Mouse (Mus musculus) adrenal gland, adult (tissue): ENCODE measurements at regions not wholly inside any gene's neighbourhood (a gene's known extent, or its start where the extent isn't known, plus 50 kb on each side); places are given as distances from the start of the nearest gene placed in this dataset.
"Not testable (repeated sequence)": the region's sequence is repeated elsewhere in the genome, so short reads cannot be mapped to it uniquely, and the experiment has no call there.

Experiments used
- DNase-seq, 2 experiments: peaks; one replicate each; pipeline ENCODE4 v3.0.0; 2022 to 2023; ENCODE audit warnings: low spot score in 1 of 2; ENCODE audit not compliant: inconsistent age in 2 of 2

DNA sequence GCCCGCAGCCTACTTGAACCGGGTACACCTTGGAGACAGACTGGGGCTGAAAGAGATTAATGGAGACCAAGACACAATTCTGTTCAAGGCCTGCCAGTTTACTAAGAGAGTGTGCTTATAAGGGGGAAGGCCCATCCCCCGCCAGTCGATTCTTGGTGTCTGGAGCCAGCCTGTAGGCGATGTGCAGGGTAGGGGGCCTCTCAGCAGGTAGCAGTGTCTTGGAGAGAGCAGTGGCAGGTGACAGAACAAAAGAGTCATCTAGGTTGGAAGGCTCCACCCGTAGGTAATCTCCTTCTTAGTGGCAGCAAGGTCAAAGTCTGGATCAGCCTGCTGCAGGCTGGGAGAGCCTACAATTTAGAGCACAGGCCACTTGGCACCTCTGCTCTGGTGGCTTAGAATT lies 335.7 kb upstream of the Cwc22 start:
- not testable (repeated sequence) for DNase-seq

DNA sequence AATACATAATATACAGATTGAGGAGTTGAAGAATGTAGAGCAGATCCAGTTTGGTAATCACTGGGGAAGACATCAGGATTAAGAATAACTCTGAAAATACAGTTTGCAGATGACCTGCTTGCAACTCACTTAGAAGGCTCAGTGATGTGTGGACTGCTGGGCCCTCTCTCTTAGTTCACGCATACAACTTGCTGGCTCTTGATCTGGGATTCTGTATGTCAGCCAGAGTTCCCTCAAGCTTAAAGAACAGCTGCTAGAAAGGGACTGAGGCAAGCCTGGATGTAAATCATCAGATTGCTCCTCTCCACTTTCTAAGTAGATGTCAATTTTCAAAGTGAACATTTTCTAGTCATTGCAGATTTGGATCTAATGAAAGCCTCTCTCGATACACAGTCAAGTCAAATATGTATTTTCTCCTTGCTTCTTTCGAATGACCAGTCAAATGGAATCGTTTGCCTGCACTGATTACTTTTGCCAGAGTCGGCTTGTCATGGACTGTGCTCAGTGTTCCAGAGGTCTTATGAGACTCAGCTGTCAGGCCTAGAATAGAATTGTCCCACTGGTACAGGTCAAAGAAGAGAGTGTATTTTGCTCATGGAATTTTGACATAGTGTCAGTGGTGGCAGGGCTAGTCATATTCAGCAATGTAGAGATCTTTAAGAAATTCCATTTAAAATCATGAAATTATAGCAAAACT lies 334.2 kb upstream of the Cwc22 start:
- DNase-seq = no peak

DNA sequence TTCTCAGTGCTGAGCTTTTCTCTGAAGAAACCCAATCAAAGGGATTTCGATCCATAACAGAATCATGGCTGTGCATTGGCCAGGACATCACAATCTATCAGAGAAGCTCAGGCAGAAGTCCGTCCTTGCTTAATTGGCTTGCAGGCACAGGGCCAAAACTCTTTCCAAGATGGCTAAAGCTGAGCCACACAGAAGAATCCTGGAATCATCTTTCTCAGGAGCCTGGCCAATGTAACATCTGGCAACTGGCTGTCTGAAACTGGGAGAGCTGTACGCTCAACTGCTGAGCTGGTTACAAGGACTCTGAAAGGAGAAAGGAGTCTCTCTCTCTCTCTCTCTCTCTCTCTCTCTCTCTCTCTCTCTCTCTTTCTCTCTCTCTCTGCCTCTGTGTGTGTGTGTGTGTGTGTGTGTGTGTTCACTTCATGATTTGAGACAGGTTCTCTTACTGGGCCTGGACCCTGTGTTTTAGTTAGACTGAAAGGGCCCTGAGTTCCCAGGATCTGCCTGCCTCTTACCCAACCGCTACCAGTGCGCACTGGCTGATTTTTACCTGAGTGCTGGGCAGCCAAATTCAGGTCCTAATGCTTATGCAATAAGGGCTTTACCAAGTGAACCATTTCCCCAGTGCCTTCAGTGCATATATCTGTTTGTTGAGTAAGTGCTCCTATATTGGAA lies 333.3 kb upstream of the Cwc22 start:
- DNase-seq = peak in 1 of 2 experiments; percentile 28

DNA sequence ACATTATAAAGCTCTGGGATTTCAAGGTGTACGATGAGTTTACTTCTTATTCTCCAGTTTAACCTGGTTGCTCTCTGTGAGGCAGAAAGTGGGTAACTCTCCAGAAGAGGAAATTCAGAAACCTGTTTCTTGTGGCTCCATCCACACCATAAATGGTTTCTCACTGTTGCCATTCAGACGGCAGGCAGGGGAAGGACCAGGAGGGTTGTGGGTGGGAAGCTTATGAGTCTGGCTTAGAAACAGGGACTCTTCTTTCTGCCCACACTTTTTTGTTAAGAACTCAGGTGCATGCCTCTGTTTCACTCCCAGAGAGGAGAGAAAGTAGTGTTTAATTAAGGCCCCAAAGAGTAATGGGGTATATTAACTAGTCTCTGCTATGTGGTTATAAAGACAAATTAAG lies 332.5 kb upstream of the Cwc22 start:
- no peak for DNase-seq

DNA sequence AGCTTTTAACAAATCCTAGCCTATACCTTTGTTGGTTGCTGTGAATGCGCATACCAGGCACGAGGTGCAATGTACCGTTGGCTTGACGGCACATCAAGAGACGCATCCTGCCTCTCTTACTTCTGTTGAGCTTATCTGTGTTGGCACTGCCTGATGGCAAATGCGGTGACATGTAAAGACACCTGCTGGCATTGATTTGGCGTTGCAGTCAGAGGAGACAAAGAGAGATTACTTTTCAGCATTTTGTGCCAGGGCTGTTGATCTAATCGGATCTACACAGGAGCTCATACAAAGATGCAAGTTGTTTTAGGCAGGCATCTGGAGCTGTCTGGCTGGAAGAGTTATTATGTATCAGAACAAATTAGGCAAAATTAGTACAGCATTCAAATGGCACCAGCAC lies 331.5 kb upstream of the Cwc22 start:
- DNase-seq = no peak

DNA sequence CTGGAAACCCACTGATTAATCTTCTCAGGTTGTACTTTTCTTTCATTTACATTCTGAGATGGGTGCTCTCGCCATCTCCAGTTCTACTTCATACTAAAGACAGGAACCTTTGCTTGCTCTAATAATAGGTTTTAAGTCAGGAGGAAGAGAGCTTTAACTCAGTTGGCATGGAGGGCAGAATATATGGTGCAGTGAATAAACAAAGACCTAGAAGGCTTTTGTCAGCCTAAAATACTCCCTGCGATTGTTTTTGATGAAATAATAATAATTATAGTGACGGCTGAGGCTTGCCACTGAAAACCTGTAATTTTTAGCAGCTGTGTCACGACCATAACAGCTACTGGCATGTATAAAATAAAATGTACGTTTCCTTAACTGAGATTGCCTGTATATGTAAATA lies 327.9 kb upstream of the Cwc22 start:
- DNase-seq = no peak

DNA sequence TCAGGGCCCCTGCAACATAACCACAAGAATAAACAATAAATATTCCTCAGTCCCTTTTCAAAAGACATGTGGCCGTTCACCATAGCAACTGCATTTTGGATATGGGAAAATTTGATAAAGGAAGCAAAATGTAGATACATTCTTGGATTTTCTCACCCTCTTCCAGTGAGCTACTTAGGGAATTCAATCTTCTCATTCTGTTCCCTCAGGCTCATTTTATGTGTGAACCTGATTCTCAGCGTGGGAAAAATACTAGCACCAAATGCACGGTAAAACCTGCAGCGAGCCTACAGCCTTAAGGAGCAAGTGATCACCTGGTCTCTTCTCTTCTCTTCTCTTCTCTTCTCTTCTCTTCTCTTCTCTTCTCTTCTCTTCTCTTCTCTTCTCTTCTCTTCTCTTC lies 322.5 kb upstream of the Cwc22 start:
- DNase-seq = no peak

DNA sequence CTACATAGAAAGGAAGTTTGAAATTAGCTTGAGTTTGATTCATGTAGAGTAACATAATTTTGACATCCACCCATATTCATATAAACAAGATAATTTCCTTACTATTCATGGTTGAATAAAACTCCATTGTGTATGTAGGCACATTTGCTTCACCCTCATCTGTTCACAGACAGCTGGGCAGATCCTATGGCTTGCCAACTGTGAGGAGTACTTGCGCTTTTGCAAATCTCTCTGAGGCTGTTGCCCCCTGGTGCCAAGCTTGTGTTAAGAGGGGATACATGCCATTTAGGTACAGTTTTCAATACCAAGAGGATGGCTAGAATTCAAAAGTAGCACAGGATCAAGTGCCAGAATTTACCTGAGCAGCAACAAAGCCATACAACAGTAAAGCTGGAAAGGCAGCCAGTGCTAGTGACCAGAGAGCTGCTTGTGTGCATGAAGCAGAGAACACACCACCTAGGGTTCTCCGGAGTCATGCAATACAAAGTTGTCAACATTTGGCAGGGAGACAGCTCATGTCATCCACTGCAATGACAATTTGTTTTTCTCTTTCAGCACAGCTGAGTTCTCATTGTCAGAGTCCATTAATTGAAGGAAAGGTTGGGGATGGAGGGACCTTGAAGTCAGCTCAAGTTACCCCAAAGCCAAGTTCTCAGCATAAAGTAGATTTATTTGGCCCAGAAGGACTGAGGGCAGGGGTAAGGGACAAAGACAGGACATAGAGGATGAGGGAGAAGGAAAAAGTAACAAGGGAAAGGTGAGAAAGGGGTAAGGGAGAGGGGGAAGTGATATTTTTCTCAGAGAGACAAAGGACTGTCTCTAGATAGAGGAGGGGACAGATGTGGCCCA lies 321.6 kb upstream of the Cwc22 start:
- DNase-seq = no peak

DNA sequence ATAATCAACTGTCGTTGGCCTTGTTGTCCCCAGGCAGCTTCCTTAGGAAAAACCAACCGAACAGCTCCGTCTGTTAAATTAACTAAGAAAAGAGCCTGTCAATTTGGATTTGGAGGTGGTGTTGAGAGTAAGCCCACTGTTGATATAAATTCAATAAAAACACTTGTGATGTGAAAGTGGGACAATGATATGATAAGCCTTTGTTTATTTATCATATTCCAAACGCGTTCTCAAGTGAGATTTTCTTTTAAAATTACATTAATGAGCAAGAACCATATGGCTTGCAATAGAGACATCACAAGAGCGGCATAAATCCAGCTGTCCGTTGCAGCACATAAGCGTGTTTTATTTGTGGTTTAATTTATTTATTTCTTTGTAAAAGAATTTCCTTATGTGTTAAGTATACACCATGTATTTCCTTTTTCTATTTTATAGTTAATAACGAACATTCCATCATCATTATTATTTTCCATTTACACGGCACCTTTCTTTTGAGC lies 307.5 kb upstream of the Cwc22 start:
- no peak for DNase-seq

DNA sequence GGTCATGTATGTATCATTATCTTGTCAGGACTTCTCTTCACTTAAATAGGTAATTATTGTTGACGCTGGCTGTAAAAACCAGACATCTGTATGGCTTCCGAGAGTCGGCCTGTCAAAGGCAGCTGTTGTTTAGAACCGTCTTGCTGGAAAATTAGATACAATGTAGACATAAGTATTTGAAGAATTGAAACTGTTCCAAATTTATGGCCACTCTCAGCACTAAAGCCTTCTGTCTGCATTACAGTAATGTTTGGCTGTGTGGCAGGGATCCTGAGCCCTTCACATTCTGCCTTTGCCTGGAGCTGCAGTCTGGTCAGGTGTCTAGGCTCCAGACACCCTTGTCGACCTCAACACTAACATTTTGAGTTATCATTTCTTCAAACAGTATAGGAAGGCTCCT lies 300.2 kb upstream of the Cwc22 start:
- no peak for DNase-seq

DNA sequence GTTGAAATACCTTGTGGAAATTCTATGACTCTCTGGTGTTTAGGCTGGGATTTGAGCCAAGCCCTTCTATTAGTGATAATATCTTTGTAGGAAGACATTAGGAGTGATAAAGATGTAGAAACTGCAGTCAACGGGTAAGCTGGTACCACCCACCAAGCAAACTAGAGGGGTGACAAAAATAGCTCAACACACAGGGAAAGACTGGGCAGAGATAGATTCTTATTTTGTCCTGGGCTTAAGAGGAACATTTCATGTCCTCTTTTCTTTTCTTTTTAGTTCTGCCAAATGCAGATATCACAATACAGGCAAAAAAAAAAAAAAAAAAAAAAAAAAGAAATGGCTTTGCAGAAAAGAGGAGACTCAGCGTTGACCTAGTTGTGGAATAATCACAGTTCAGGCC lies 294.1 kb upstream of the Cwc22 start:
- DNase-seq = no peak

DNA sequence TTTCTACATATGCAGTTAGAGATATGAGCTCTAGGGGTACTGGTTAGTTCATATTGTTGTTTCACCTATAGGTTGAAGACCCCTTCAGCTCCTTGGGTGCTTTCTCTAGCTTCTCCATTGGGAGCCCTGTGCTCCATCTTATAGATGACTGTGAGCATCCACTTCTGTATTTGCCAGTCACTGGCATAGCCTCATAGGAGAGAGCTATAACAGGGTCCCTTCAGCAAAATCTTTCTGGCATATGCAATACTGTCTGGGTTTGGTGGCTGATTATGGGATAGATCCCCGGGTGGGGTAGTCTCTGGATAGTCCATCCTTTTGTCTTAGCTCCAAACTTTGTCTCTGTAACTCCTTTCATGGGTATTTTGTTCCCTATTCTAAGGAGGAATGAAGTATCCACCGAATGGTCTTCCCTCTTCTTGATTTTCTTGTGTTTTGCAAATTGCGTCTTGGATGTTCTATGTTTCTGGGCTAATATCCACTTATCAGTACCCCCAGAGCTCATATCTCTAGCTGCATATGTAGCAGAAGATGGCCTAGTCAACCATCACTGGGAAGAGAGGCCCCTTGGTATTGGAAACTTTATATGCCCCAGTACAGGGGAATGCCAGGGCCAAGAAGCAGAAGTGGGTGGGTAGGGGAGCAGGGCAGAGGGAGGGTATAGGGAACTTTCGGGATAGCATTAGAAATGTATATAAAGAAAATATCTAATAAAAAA lies 279.4 kb upstream of the Cwc22 start:
- not testable (repeated sequence) for DNase-seq

DNA sequence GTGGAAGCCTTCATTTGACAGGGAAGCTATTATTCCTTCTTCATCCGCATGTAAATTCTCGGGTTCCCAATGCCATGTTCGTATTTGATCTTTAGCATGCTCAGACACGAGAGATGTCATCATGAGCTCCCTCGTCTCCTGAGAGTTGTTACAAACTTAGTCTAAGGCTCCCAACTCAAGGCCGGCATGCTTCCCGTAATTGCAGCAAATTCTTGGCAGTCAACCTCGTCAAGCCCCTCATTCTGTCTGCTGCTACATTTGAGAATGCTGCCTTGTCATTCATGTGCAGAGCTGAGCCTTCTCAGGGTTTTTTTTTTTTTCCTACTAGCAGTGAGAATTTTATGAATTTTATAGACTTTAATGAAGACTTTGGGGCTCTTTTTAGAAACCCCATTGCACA lies 268.3 kb upstream of the Cwc22 start:
- DNase-seq = no peak

DNA sequence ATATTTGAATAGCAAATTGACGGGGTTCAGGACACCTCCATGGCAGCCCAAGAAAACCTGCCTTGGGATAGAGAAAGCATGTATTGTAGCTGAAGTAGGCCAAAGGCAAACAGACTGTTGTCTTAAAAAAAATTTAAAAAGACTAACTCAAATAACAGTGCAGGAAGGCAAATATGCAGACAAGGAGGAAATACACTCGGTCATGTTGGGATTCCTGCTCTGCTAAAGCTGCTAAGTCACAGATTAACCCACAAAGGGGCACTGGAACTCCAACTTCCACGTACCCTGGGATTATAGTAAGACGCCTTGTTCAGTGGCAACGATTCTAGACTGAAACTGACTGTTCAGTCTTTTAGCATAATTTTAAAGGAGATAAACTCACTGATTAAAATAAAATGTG lies 258.9 kb upstream of the Cwc22 start:
- no peak for DNase-seq

DNA sequence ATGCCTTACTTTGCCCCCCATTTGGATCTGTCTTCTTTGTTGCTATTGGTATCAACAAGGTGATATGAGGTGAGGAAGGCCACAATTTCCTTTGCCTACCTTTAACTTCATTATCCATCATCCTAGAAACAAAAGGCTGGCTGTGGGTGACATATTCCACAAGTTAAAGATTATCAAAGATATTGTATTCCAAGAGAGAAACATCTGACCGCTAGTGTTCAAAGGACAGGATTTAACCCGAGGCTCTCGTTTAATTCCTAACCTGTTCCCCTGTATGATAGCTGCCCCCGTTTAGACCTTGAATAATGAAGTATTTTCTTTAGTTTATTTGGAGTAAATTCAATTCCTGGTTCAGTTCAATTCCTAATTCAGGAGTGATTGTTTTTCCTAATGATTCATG lies 249.8 kb upstream of the Cwc22 start:
- no peak for DNase-seq

DNA sequence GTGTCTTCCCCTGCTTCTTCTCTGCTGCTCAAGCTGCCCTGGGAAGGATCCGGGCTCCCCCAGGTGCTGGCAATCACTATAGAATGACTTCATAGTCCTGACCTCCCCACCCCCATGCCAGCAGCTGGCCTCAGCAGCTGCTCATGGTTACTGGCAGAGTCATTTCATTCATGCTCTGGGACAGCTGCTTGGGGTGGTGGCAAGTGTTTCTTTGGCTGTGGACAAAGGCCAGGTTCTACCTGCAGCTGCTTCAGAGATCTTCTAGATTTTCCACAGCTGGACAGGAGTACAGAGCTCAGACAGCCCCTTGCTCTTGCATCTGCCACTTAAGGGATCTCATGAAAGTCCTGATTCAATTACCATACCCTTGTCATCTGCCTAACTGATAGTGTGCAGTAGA lies 243.4 kb upstream of the Cwc22 start:
- no peak for DNase-seq

DNA sequence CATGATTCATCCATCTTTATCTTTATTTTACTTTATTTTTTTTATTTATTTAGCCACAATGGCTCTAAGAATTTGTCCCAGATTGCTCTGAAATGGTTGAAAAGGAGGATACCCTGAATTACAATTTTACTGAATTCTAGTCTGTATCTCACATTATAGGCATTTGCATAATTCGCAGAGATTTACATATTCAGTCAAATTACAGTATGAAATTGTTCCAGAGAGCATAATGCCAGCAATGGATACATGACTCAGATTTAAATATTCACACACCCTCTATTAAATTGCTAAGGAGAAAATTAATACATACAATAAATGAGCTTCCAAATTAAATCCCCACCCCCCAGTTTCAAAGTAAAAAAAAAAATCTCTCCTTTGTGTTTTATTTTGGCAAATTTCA lies 238.8 kb upstream of the Cwc22 start:
- DNase-seq = no peak

DNA sequence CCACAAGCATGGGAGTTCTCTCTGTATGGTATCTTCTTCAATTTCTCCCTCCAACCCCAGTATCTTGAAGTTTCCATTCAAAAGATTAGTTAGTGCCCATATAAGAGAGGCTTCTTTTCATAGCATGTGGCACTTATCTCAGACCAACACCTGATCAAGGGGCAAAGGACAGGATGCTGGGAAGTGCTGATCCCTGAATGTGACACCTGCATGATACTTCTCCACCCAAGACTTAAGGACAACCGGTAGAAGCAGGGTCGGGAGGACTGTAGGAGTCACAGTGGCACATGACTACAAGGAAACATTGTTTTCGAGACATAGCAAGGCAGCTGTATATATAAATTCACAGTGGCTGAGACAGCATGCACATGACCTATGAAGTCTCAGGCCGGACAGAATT lies 227.6 kb upstream of the Cwc22 start:
- DNase-seq = no peak

DNA sequence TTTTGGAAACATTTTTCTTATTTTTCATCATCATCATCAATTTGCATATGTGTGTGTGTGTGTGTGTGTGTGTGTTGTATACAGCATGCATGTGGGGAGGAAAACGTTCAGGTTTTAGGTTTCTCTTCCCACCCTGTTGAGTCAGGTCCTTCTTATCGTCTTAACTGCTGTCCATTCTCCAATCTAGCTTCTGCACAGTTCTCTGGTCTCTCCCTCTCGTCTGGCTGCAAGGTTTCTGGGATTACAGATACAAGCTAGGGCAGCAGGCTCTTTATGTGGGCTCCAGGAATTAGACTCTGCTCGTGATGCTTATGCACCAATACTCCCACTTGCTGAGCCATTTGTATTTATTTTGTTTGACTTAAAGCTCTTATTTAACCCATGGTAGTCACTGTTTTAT lies 226.6 kb upstream of the Cwc22 start:
- DNase-seq = no peak

DNA sequence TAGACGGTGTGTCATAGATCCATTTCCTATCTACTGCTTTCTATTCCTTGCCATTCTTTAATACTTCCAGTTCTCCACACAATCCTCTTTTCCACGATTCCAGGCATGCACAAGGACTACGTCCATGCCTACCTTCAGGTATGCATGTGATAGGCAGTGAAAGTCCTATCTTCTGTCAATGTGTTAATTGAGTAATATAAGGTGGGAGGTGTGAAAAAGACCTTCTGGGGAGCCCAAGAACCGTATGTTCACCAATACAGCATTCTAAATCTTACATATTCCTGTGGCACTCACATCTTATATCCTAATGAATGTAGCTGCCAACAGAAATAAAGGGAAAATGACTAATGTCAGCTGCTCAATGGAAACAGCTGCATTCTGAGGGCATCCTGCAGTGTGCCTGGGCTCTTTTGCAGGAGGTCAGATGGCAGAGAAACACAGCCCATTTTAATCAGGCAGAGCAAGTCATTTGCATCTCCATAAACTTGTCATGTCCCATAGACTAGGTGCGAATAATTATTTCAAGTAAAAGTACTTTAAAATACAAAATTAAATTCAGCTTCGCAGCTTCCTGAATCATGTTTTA lies 224.1 kb upstream of the Cwc22 start:
- DNase-seq = no peak

DNA sequence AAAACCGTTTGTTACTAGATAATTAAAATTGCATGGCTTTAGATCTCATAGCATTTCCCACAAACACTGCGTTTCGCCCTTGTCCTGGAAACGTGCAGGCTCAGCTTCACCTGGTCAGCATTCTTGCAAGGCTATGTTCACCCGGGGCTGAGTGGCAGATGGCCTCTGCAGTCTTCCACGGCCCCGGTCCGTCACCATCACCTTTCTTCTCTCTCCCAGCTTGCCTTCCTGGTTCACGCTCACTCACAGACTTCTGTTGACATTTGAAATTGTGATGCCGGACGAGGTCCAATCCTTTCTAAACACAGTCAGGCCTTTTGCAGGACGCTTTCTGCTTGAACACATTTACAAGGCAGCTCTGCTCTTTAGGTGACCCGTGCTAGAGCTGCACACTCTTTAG lies 219.3 kb upstream of the Cwc22 start:
- no peak for DNase-seq
